Mouse (Mus musculus): Measurements from ENCODE around the gene Olfr473.
"Not testable (repeated sequence)": the region's sequence is repeated elsewhere in the genome, so short reads cannot be mapped to it uniquely, and the experiment has no call there.

The Olfr473 gene

DNA sequence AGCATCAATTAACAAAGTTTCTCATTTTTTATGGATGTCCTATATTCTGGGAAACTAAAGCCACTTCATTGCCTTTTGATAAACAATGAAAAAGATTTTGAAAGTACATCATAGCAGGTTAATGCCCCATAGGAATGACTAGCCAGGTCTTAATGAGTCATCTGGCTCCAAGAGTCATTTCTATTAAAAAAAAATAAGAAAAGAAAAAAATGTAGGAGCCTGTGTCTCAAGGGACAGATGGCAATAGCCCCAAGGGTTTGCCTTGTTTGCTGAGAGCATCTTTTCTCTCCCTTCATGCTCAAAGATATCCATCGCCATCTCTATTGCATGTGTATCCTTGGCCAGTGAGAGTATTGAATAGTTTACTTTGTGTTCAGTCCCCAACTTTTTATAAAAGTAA lies at the start of gene Olfr473:
TSS of gene Olfr473 (plus strand) at position 301 of the 400 bp plus-strand sequence.
- DNase-seq (ENCODE audit: low spot score) = no peak

DNA sequence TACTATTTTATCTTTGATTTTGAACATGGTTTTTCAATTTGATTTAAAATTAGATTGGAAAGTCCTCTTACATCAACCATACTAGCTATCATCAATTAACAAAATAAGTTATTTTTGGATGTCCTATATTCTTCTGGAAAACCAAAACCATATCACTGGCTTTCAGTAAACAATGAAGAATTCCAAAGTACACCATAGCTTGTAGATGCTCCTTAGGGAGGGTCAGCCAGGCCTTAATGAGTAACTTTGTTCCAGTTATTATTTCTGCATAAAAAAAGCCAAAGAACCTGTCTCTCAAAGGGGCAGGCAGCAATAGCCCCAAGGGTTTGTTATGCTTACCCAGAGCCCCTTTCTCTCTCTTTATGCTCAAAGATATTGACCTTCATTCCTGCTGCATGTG lies 32.6 kb upstream of the Olfr473 start, which contains the start of gene Olfr472:
TSS of gene Olfr472 (plus strand) at position 301 of the 400 bp plus-strand sequence.
- DNase-seq (ENCODE audit: low spot score) = no peak

DNA sequence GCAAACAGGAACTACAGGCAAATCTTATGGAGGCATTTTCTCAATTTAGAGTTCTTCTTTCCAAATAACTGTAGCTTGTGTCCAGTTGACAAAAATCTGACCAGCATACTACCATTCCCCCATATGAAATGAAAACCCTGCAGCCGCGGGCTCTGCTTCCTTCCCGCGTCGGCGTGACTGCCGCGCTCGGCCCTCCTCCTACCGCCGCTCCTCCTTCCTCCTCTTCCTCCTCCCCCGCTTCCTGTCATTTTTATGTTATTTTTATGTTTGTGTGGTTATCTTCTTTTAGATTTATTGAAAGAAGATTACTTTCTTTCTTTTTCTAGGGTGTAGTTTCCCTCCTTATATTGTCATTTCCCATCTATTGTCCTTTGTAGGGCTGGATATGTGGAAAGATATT lies 22.3 kb downstream of the Olfr473 start:
- DNase-seq (ENCODE audit: low spot score) = not testable (repeated sequence)

DNA sequence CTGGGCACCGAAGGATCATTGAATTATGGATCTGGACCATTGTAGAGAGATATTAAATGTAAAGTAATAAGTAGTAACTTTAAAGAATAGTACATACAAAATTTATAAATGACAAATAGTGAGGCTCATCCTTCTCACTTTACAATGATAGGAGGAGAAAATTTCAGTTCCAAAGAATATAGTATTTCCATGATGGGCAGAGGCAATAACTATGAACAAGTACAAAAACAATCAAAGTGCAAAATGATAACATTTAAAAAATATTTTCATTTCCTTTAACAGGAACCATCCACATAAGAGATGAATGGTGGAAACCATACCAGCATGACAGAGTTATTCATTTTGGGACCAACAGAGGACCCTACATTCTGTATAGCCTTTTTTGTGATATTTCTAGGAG lies 24.1 kb downstream of the Olfr473 start, which contains the start of gene Olfr474:
TSS of gene Olfr474 (plus strand) at position 301 of the 400 bp plus-strand sequence.
- DNase-seq (ENCODE audit: low spot score) = no peak

DNA sequence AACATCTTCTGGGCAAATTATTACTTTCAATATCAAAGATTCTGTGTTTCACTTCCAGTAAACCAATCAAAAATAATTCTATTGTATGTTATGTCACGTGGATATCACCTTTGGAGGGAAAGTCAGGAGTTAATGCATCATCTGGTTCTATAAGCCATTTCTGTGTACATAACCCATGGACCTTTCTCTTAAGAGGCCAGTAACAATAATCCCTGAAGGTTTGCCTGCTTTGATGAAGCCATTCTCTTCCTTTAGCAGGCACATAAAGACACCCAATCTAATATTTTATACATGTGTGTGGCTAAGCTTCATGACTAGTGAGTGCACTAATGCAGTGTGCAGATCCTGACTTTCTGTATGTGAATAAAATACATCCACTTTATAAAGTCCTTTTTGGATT lies 34.3 kb downstream of the Olfr473 start, which contains the start of gene Olfr476:
TSS of gene Olfr476 (plus strand) at position 301 of the 400 bp plus-strand sequence.
- DNase-seq (ENCODE audit: low spot score) = no peak

All from MN1 (cell line).